Mouse (Mus musculus): ENCODE measurements around the gene Crisp3.
"Not testable (repeated sequence)": the region's sequence is repeated elsewhere in the genome, so short reads cannot be mapped to it uniquely, and the experiment has no call there.

The Crisp3 gene

GRCm38 (mm10) chr17:40242135-40242534 is at the start of gene Crisp3:
TSS of gene Crisp3 (minus strand) at chr17:40242288.
- ChIA-PET CTCF (no interaction called here), POLR2A (no interaction called here)

GRCm38 (mm10) chr17:40285435-40285834 is 43.3 kb upstream of the Crisp3 start:
- CTCF ChIA-PET, result no interaction called here
- POLR2A ChIA-PET, result no interaction called here

DNA sequence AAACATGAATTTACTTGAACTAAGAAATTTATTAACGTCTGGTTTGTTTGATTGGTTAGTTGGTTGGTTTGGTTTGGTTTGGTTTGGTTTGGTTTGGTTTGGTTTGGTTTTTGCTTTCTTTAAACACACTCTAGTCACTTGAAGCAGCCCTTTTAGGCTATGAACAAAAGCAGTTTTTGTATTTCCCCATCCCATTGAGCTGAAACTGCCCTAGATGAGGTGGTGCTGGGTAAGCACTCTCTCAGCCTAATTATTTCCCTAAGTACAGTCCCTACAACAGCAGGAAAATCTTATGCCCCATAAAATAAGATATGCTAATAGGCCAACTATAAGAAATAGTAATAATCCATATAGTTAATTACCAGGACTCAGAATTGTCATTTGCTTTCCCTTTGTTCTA is 33.4 kb upstream of the Crisp3 start:
- ChIA-PET CTCF (no interaction called here), POLR2A (no interaction called here)

DNA sequence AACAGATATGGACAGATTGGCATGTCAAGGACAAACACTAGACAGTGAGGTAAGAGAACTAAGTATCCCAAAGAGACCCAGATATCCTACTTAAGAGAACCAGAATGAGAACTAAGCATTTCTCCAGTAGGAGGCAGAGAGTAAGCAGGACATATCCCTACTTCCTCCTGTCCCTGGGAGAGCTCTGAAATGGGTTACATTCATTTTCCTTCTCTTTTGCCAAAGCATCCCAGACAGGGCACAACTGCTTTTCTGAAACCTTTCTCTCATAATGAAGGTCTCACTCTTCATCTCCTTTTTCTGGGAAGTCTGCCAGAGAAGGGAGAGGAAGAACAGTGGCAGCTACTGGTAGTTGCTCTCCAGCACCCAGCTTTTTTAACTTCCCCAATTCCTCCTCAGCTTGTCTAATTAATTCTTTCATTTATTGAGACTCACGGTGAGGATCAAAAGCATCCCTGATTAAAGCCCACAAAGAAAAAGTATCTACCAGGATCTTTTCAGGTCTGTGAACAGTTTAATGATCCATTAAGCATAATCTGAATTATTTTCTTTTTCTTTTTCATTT is 32.9 kb upstream of the Crisp3 start:
- ChIA-PET CTCF (no interaction called here), POLR2A (no interaction called here)

GRCm38 (mm10) chr17:40252487-40252886 is 10.4 kb upstream of the Crisp3 start:
- CTCF ChIA-PET, result no interaction called here
- POLR2A ChIA-PET, result no interaction called here

DNA sequence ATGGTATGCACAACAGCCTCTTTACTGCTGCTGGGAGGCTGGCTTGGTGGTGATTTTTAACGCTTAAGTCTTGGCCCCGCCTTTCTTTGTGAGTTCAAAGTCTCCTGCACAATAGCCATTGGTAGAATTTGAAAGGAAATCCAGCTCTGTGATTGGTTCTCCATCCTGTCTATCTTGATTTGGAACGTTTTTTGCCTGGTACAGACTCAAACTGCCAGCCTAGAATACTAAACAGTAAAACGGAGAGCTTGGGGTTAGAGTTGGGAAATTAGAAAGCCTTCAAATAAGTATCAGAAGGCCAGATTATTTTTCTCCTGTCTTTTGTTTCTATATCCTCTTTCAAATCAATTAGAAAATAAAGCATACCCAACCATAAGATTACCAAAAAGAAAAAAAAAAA is 33.5 kb downstream of the Crisp3 start, which contains the start of gene Pgk2:
Gene Pgk2, minus strand, starts transcription at position 101 of the 400 bp plus-strand sequence.
- CTCF ChIA-PET, result no interaction called here
- POLR2A ChIA-PET, result no interaction called here

DNA sequence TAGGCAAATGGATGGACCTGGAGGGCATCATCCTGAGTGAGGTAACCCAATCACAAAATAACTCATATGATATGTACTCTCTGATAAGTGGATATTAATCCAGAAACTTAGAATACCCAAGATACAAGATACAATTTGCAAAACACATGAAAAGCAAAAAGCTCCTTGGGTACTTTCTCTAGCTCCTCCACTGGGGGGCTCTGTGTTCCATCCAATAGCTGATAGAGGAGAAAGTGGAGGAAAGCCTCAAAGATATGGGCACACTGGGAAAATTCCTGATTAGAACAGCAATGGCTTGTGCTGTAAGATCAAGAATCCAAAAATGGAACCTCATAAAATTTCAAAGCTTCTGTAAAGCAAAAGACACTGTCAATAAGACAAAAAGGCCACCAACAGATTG is 40.3 kb downstream of the Crisp3 start:
- CTCF ChIA-PET, result interaction anchor here in 1 of 4 experiments (0.9 kb wide), 1 partner anchor 623 kb away, joined by 3 read pairs; no protein-coding TSS in a partner anchor
- POLR2A ChIA-PET, result not testable (repeated sequence)

GRCm38 (mm10) chr17:40190192-40190591 is 51.9 kb downstream of the Crisp3 start:
- POLR2A ChIA-PET, CTCF ChIA-PET: not testable (repeated sequence)
